Mouse (Mus musculus) G1E (cell line): ENCODE results near the gene Rps13. TPM values are rescaled to one million over a fixed set of nuclear protein-coding genes. Genes with fewer than 3 reads are reported as not detected.
A peak's percentile ranks its signal among the peaks of the same experiment; 100 is the strongest.

Experiments
- ATAC-seq: 2 replicates; pipeline ENCODE4 v1.8.0; 2016; ENCODE audit warnings: mild to moderate bottlenecking; ENCODE audit not compliant: insufficient number of reproducible peaks, poor library complexity, low FRiP score, severe bottlenecking; ENCODE audit errors: extremely low read depth
- DNase-seq: peaks from one replicate; pipeline ENCODE4 v3.0.0; 2012; ENCODE audit warnings: low spot score
- H3K27me3 ChIP-seq: 2 replicates; pipeline ENCODE4 v1.6.1; 2012; ENCODE audit warnings: mild to moderate bottlenecking, low read length, inconsistent platforms; ENCODE audit not compliant: insufficient read depth
- H3K36me3 ChIP-seq: replicated peaks from 2 replicates; pipeline ENCODE3; 2012; ENCODE audit warnings: mild to moderate bottlenecking, inconsistent platforms
- H3K4me1 ChIP-seq: 2 replicates; pipeline ENCODE4 v1.6.1; 2012; ENCODE audit warnings: low read depth, low read length, inconsistent platforms, mixed read lengths; ENCODE audit not compliant: insufficient read depth
- H3K4me3 ChIP-seq: 2 replicates; pipeline ENCODE4 v1.5.1; 2012; ENCODE audit warnings: low read depth, mild to moderate bottlenecking, inconsistent platforms, low read length, moderate library complexity, mixed read lengths
- H3K9me3 ChIP-seq: replicated peaks from 2 replicates; pipeline ENCODE4 v1.6.1; 2012; ENCODE audit warnings: inconsistent platforms
- CTCF ChIP-seq: IDR thresholded peaks from 2 replicates; pipeline ENCODE4 v1.5.1; 2012; ENCODE audit warnings: low read depth, low read length, inconsistent platforms, mixed read lengths
- GATA1 ChIP-seq: IDR thresholded peaks from 2 replicates; pipeline ENCODE4 v1.6.1; 2012; ENCODE audit warnings: borderline replicate concordance, low read length, inconsistent platforms, mixed read lengths
- GATA2 ChIP-seq: IDR thresholded peaks from 2 replicates; pipeline ENCODE4 v1.6.1; 2012; ENCODE audit warnings: low read depth, low read length, inconsistent platforms, borderline replicate concordance
- POLR2AphosphoS5 ChIP-seq: IDR thresholded peaks from 2 replicates; pipeline ENCODE4 v1.6.1; 2012; ENCODE audit warnings: low read depth, low read length, inconsistent platforms; ENCODE audit not compliant: insufficient replicate concordance
- TAL1 ChIP-seq: conservative IDR thresholded peaks from 2 replicates; pipeline ENCODE4 v1.6.1; 2012; ENCODE audit warnings: low read depth, low read length, inconsistent platforms, mixed read lengths
- polyA plus RNA-seq: library from polyadenylated mRNA; stranded (reverse); fragments of >175 nt; gene quantifications from 2 replicates; pipeline ENCODE4 v1.2.3, GENCODE M21; 2012
- total RNA-seq, 2 experiments: library from RNA; stranded (forward) in 1 of 2; stranded (reverse) in 1 of 2; fragments of 200-1000 nt in 1 of 2; fragments of >200 nt in 1 of 2; fragmentation: Nextera tagmentation in 1 of 2; gene quantifications; 2 replicates each; pipeline ENCODE4 v1.2.3; 2014 to 2017

The Rps13 gene
- total and polyA plus RNA-seq, 3 experiments = 666 to 2,567 (median 2,275) TPM

DNA sequence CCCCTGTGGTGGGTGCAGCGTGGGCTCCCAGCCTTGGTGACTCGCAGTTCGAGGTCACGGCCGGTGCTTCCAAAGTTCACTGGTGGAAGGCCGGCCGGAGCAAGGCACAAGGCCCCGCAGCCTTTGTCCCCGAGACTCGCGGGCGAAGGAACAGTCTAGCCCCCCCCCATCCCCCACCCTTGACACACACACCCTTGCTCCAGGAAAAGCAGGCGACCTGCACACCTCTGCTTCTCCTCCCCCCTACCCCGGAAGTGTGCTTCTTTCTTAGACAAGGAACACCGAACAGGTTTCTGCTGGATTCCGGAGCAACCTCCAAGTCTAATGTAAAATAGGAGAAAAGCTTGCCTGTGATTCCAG is 25.4 kb downstream of the Rps13 start:
- Histone ChIP-seq H3K4me1 (peaks cover 33% of the 10 kb centered on the region), H3K9me3 (no peaks in the 10 kb centered on the region), H3K27me3 (no peaks in the 10 kb centered on the region), H3K36me3 (peaks cover 21% of the 10 kb centered on the region), H3K4me3 (peak overlapping the region; percentile 99)
- TF ChIP-seq TAL1 (no peak), CTCF (no peak), GATA2 (no peak), GATA1 (no peak), POLR2AphosphoS5 (no peak)
- peak; percentile 38; the same call in 1 of the 2 replicates for ATAC-seq
- peak; percentile 42 for DNase-seq

- ATAC-seq (peak; percentile 75), DNase-seq (peak; percentile 87)
- Histone ChIP-seq H3K4me1 (peaks cover 33% of the 10 kb centered on the region), H3K36me3 (peaks cover 21% of the 10 kb centered on the region), H3K4me3 (peak within 1 kb of the TSS; percentile 99), H3K9me3 (no peaks in the 10 kb centered on the region), H3K27me3 (no peaks in the 10 kb centered on the region)
- TF ChIP-seq CTCF = no peak
- TF ChIP-seq TAL1 = no peak
- no peak for TF ChIP-seq GATA1
- TF ChIP-seq POLR2AphosphoS5 = no peak
- TF ChIP-seq GATA2 = no peak
Measured at GRCm38 (mm10) chr7:116307871-116308631, 25.9 kb downstream of the Rps13 start, which contains the start of gene Plekha7. Gene Plekha7 (minus strand): TSS chr7:116308376.

DNA sequence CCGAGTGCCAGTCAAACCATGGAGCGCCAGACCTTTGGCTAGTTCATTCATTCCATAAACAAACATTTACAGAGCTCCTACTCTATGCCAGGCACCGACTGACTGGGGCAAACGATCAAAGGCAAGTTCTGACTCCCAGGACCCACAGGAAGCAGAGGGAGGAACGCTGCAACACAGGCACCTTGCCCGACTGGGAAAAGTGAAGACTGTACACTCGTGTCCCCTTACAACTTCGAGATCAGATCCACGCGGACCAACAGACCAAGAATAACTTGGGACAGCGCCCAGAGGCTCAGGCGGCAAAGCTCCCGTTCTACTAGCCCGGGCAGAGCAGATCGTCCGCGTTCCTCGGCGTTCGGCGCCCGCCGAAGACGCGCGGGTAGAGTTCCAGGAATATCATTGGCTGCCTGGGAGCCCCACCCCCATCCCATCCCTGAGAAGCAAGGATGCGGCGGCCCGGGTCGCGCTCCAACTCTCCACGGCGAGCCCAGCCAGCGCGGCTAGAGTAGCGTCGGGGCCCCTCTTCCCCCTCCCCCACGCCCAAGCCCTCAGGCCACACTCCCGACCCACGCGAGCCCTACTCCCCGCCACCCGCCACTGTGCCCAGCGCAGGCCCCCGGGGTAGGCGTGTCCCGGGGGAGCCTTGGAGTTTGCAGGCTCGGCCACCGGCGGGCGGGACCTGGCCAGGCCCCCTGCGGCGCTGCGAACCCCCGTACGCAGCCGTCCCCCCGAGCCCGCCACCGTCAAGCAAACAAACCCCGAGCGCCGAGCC is 26.7 kb downstream of the Rps13 start:
- Histone ChIP-seq H3K4me1 (peaks cover 33% of the 10 kb centered on the region), H3K27me3 (no peaks in the 10 kb centered on the region), H3K9me3 (no peaks in the 10 kb centered on the region), H3K36me3 (peaks cover 25% of the 10 kb centered on the region), H3K4me3 (peak overlapping the region; percentile 99)
- DNase-seq (peak; percentile 71), ATAC-seq (peak; percentile 68)
- no peak for TF ChIP-seq POLR2AphosphoS5
- TF ChIP-seq TAL1 = no peak
- no peak for TF ChIP-seq CTCF

DNA sequence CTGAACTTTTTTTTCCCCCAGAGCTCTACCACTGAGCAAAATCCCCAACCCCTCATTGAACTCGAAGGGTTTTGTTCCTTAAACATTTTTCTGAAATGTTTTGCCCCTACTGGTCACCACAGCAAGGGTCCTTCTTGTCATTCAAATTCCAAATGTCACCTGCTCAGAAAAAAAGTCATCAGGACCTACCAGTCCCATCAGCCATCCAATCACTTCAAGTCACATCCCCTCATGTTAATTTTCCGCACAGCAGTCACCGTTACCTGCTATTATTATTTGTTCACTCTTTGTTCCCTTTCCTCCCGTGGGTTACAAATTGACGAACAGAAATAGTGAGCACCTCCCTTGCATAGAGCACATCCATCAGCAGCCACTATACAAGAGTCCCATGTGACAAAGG is 27.4 kb downstream of the Rps13 start:
- Histone ChIP-seq H3K4me3 (peak overlapping the region; percentile 99; the same call in 1 of the 2 replicates), H3K4me1 (peaks cover 38% of the 10 kb centered on the region), H3K36me3 (peaks cover 30% of the 10 kb centered on the region), H3K9me3 (no peaks in the 10 kb centered on the region), H3K27me3 (no peaks in the 10 kb centered on the region)
- TF ChIP-seq POLR2AphosphoS5 (no peak), GATA2 (no peak), CTCF (no peak), TAL1 (no peak), GATA1 (no peak)
- ATAC-seq (no peak), DNase-seq (no peak)

GRCm38 (mm10) chr7:116301661-116302311 is 32.2 kb downstream of the Rps13 start:
- H3K9me3 ChIP-seq = no peaks in the 10 kb centered on the region
- H3K4me1 ChIP-seq = peaks cover 26% of the 10 kb centered on the region
- peaks cover 55% of the 10 kb centered on the region for H3K36me3 ChIP-seq
- H3K27me3 ChIP-seq = no peaks in the 10 kb centered on the region
- DNase-seq (no peak), ATAC-seq (no peak)
- no peak overlapping the region for H3K4me3 ChIP-seq
- TF ChIP-seq TAL1 (no peak), GATA1 (no peak), CTCF (no peak), GATA2 (no peak), POLR2AphosphoS5 (no peak)

DNA sequence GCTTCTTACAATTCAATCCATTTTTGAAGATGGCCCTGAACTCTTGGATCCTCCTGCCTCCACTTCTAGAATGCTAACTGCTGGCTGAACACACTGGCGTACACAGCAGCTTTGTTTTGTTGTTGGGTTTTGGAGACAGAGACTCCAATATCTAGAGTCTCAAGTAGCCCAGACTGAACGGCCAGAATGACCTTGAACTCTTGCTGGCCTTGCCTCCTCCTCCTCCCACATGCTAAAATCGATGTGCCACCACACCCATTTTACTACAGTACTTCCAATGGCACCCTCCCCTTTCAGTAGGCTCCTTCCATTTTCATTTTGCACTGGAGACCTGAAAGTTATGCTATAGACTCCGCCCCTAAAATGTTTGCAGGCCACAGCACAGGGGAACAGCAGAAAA is 32.9 kb downstream of the Rps13 start:
- peaks cover 54% of the 10 kb centered on the region for H3K36me3 ChIP-seq
- H3K9me3 ChIP-seq = no peaks in the 10 kb centered on the region
- no peaks in the 10 kb centered on the region for H3K27me3 ChIP-seq
- no peak for ATAC-seq
- DNase-seq = no peak
- no peak overlapping the region for H3K4me3 ChIP-seq
- no peak for TF ChIP-seq POLR2AphosphoS5
- peaks cover 20% of the 10 kb centered on the region for H3K4me1 ChIP-seq
